Mouse (Mus musculus) stomach, adult 2 months (tissue): ENCODE results near the gene Vmn1r20. TPM values are rescaled to one million over a fixed set of nuclear protein-coding genes. Genes with fewer than 3 reads are reported as not detected.

Experiments
- polyA plus RNA-seq: library from polyadenylated mRNA; depleted of rRNA; stranded (reverse); fragments of >200 nt; gene quantifications from 2 replicates; pipeline ENCODE4 v1.2.3, GENCODE M21; 2012; rRNA removed

The Vmn1r20 gene
- polyA plus RNA-seq = not detected in 2 replicates

GRCm38 (mm10) chr6:57428630-57429029 lies at the start of gene Vmn1r20:
Gene Vmn1r20, plus strand, starts transcription at chr6:57428930.

GRCm38 (mm10) chr6:57395683-57396082 lies 33.0 kb upstream of the Vmn1r20 start, which contains the start of gene Vmn1r18:
Gene Vmn1r18, minus strand, starts transcription at chr6:57395783.

GRCm38 (mm10) chr6:57403480-57403879 lies 25.2 kb upstream of the Vmn1r20 start, which contains the start of gene Vmn1r19:
Gene Vmn1r19, plus strand, starts transcription at chr6:57403780.

Other genes starting within 250 kb of the Vmn1r20 start
- gene Vmn1r13, start 225.6 kb upstream of the Vmn1r20 start, polyA plus RNA-seq = not detected in 2 replicates
- not detected in 2 replicates for gene Vmn1r14, start 197.2 kb upstream of the Vmn1r20 start, polyA plus RNA-seq
- not detected in 2 replicates for gene Vmn1r15, start 171.0 kb upstream of the Vmn1r20 start, polyA plus RNA-seq
- gene Vmn1r16, start 99.4 kb upstream of the Vmn1r20 start, polyA plus RNA-seq = not detected in 2 replicates
- not detected in 2 replicates for gene Vmn1r17, start 65.2 kb upstream of the Vmn1r20 start, polyA plus RNA-seq
- not detected in 2 replicates for gene Vmn1r18, start 33.1 kb upstream of the Vmn1r20 start, polyA plus RNA-seq
- not detected in 2 replicates for gene Vmn1r19, start 25.1 kb upstream of the Vmn1r20 start, polyA plus RNA-seq
- gene Ppm1k, start 106.5 kb downstream of the Vmn1r20 start, polyA plus RNA-seq = 0.12 and 0.27 TPM in 2 replicates
- 1.3 and 1.7 TPM in 2 replicates for gene Herc6, start 152.1 kb downstream of the Vmn1r20 start, polyA plus RNA-seq